12 mouse cellular contexts compared by ENCODE assay signal in genomic region chr13:72636331-72636851, GRCm38 (mm10). TPM values are rescaled to one million over a fixed set of nuclear protein-coding genes. Genes with fewer than 3 reads are reported as not detected.
DNase-seq lines count a peak whose midpoint lies in the region; ATAC-seq lines count a peak whose summit lies in the region.
"Had no signal": no experiment of that assay in that cellular context is flagged by ENCODE, and none has a peak within 500 bp of the region (broad histone marks: within the 10 kb centered on the region; RNA-seq: fewer than 3 reads in every experiment).

No protein-coding gene starts in this region.

- peaks cover 70% of the 10 kb centered on the region for H3K27me3 ChIP-seq in lung, embryonic 16.5 days (ENCODE audit: control insufficient read depth, insufficient read depth, low read depth, low read length)
- H3K27me3 ChIP-seq in hindbrain, embryonic 11.5 days (ENCODE audit: control insufficient read depth, insufficient read depth, low read length) = peaks cover 41% of the 10 kb centered on the region
- H3K27me3 ChIP-seq in midbrain, embryonic 12.5 days = peaks cover 86% of the 10 kb centered on the region
- H3K27me3 ChIP-seq in stomach, embryonic 16.5 days (ENCODE audit: control insufficient read depth, insufficient read depth, low read length) = peaks cover 86% of the 10 kb centered on the region

- no peaks in the 10 kb centered on the region for H3K9me3 ChIP-seq in lung, embryonic 16.5 days (ENCODE audit: control insufficient read depth, low read length)
- H3K9me3 ChIP-seq in hindbrain, embryonic 11.5 days (ENCODE audit: control insufficient read depth, low read length) = no peaks in the 10 kb centered on the region
- H3K9me3 ChIP-seq in midbrain, embryonic 12.5 days = no peaks in the 10 kb centered on the region
- H3K9me3 ChIP-seq in stomach, embryonic 16.5 days (replicated peaks; ENCODE audit: control insufficient read depth, low read length) = no peaks in the 10 kb centered on the region
- H3K9me3 ChIP-seq: forebrain, embryonic 10.5 days had no signal

- 7% methylated on average over 20 of the region's 20 CpGs for WGBS in lung, embryonic 16.5 days
- WGBS in hindbrain, embryonic 11.5 days = under 1% methylated on average over 20 of the region's 20 CpGs
- under 1% methylated on average over 20 of the region's 20 CpGs for WGBS in midbrain, embryonic 12.5 days
- 2% methylated on average over 20 of the region's 20 CpGs for WGBS in stomach, embryonic 16.5 days

- DNase-seq in lung, postnatal 14 days = no peak
- DNase-seq in hindbrain, embryonic 11.5 days (ENCODE audit: low spot score) = peak; percentile 66
- DNase-seq in spleen, postnatal 14 days (ENCODE audit: low spot score in 2 of 2) = no peak
- DNase-seq in gastrocnemius, postnatal 14 days = no peak
- DNase-seq: cerebellum, postnatal 36 days had no signal

- H3K4me1 ChIP-seq in lung, embryonic 16.5 days (replicated peaks; ENCODE audit: control insufficient read depth, insufficient read depth, low read length) = peaks cover 6% of the 10 kb centered on the region; the same call in 1 of the 2 replicates
- peaks cover 25% of the 10 kb centered on the region for H3K4me1 ChIP-seq in hindbrain, embryonic 11.5 days (replicated peaks; ENCODE audit: control insufficient read depth, insufficient read depth, low read length)
- peaks cover 47% of the 10 kb centered on the region for H3K4me1 ChIP-seq in midbrain, embryonic 12.5 days
- peaks cover 10% of the 10 kb centered on the region for H3K4me1 ChIP-seq in stomach, embryonic 16.5 days (ENCODE audit: control insufficient read depth, insufficient read depth, low read length)

- H3K9ac ChIP-seq in lung, embryonic 16.5 days (ENCODE audit: low read length) = peak overlapping the region; percentile 35; the same call in 1 of the 2 replicates
- H3K9ac ChIP-seq in hindbrain, embryonic 11.5 days (ENCODE audit: low read depth, low read length) = no peak overlapping the region
- no peak overlapping the region for H3K9ac ChIP-seq in midbrain, embryonic 12.5 days (replicated peaks)
- no peak overlapping the region for H3K9ac ChIP-seq in stomach, embryonic 16.5 days (ENCODE audit: low read length)

- H3K36me3 ChIP-seq in lung, embryonic 16.5 days (ENCODE audit: control insufficient read depth, insufficient read depth, low read length) = no peaks in the 10 kb centered on the region
- H3K36me3 ChIP-seq in hindbrain, embryonic 11.5 days (ENCODE audit: control insufficient read depth, insufficient read depth, low read length) = no peaks in the 10 kb centered on the region
- 0 out of 2 replicates have a peak, but pooled peaks cover 8% of the 10 kb centered on the region for H3K36me3 ChIP-seq in midbrain, embryonic 12.5 days
- no peaks in the 10 kb centered on the region for H3K36me3 ChIP-seq in stomach, embryonic 16.5 days (ENCODE audit: control insufficient read depth, insufficient read depth, low read length)
- H3K36me3 ChIP-seq: forebrain, embryonic 10.5 days had no signal

- intact Hi-C loops in gastrocnemius, postnatal 14 days (cut with DNase I; ENCODE audit: low total_unique reads) = no loop called here

- H3K4me2 ChIP-seq in lung, embryonic 16.5 days (ENCODE audit: low read depth, low read length) = peak overlapping the region; percentile 49
- peak overlapping the region; percentile 24; the same call in 1 of the 2 replicates for H3K4me2 ChIP-seq in hindbrain, embryonic 11.5 days (replicated peaks; ENCODE audit: low read depth, low read length)
- peak overlapping the region; percentile 46 for H3K4me2 ChIP-seq in midbrain, embryonic 12.5 days (replicated peaks)
- 0 out of 2 replicates have a peak overlapping the region, but pooled peaks have one; percentile 4 for H3K4me2 ChIP-seq in stomach, embryonic 16.5 days (ENCODE audit: low read depth, low read length)

- ATAC-seq in lung, embryonic 16.5 days (ENCODE audit: low read depth) = peak; percentile 21; the same call in 1 of the 2 replicates
- ATAC-seq in hindbrain, embryonic 11.5 days (ENCODE audit: low FRiP score) = peak; percentile 32
- no peak for ATAC-seq in midbrain, embryonic 12.5 days (ENCODE audit: low FRiP score, low read depth)
- ATAC-seq in stomach, embryonic 16.5 days (ENCODE audit: insufficient read depth, low FRiP score) = no peak
- ATAC-seq in inflammation-experienced regulatory T-cells, adult 6 months = no peak

- peak overlapping the region; percentile 4; the same call in 1 of the 2 replicates for H3K4me3 ChIP-seq in lung, embryonic 16.5 days (ENCODE audit: low read length)
- no peak overlapping the region for H3K4me3 ChIP-seq in hindbrain, embryonic 11.5 days (ENCODE audit: low read depth, low read length)
- peak overlapping the region; percentile 18; the same call in 1 of the 2 replicates for H3K4me3 ChIP-seq in midbrain, embryonic 12.5 days
- no peak overlapping the region for H3K4me3 ChIP-seq in stomach, embryonic 16.5 days (replicated peaks; ENCODE audit: low read length)
- H3K4me3 ChIP-seq: forebrain, embryonic 10.5 days had no signal

- peak overlapping the region; percentile 78 for H3K27ac ChIP-seq in lung, embryonic 16.5 days (ENCODE audit: low read length)
- no peak overlapping the region for H3K27ac ChIP-seq in hindbrain, embryonic 11.5 days (ENCODE audit: low read depth, low read length)
- H3K27ac ChIP-seq in midbrain, embryonic 12.5 days (replicated peaks) = 0 out of 2 replicates have a peak overlapping the region, but pooled peaks have one; percentile 35
- H3K27ac ChIP-seq in stomach, embryonic 16.5 days (ENCODE audit: low read length) = no peak overlapping the region
- H3K27ac ChIP-seq: forebrain, embryonic 10.5 days; macrophage had no signal

RNA-seq across cellular contexts. Expression of gene Irx2, which starts 7.8 kb away (rescaled TPM):
- polyA plus RNA-seq in lung, embryonic 16.5 days (2015; fragmentation: Nextera tagmentation; extraction: Ambion mirVana) = 14.9 and 17.3 TPM in 2 replicates
- polyA plus RNA-seq in hindbrain, embryonic 11.5 days (2014; fragmentation: Nextera tagmentation; extraction: Ambion mirVana) = 55.9 TPM in 2 replicates
- 44.9 and 51.5 TPM in 2 replicates for polyA plus RNA-seq in midbrain, embryonic 12.5 days (2016; fragmentation: Nextera tagmentation; extraction: Ambion mirVana)
- polyA plus RNA-seq in stomach, embryonic 16.5 days (2015; fragmentation: Nextera tagmentation; extraction: Ambion mirVana) = 1.1 and 1.8 TPM in 2 replicates
- not detected for polyA plus RNA-seq in inflammation-experienced regulatory T-cells, adult 6 months (2017; shearing (Covaris generic))
- total RNA-seq in gastrocnemius, postnatal 14 days (2021) = not detected
- total RNA-seq: hematopoietic stem cell, adult 5-6 weeks had no signal
- polyA plus RNA-seq: macrophage had no signal

Comparison
In these comparisons a context has a peak if more than half of its experiments do, and no peak if none do; other contexts are left out.
1. ATAC-seq: peak in lung, embryonic 16.5 days (single experiment) and hindbrain, embryonic 11.5 days (single experiment); none in midbrain, embryonic 12.5 days (single experiment), stomach, embryonic 16.5 days (single experiment) and inflammation-experienced regulatory T-cells, adult 6 months (single experiment).
2. H3K27ac ChIP-seq: peak in lung, embryonic 16.5 days (single experiment) and midbrain, embryonic 12.5 days (single experiment); none in hindbrain, embryonic 11.5 days (single experiment) and stomach, embryonic 16.5 days (single experiment).
3. H3K4me3 ChIP-seq: peak in lung, embryonic 16.5 days (single experiment) and midbrain, embryonic 12.5 days (single experiment); none in hindbrain, embryonic 11.5 days (single experiment) and stomach, embryonic 16.5 days (single experiment).
4. Peak in every context shown above with its lines, with median percentiles within 50 percentile points of each other: H3K4me2 ChIP-seq.